Mouse (Mus musculus) midbrain, embryonic 13.5 days (tissue): ENCODE results near the gene Scgb1b24. TPM values are rescaled to one million over a fixed set of nuclear protein-coding genes. Genes with fewer than 3 reads are reported as not detected.

ENCODE experiments used
- ATAC-seq: fragments of 200-750 bp; cut with Nextera tagmentation; 2 replicates; pipeline ENCODE4 v1.8.0; 2017; ENCODE audit warnings: mild to moderate bottlenecking, moderate TSS enrichment, moderate library complexity
- H3K27ac ChIP-seq: fragments of 300-500 bp; sonication (generic); 2 replicates; pipeline ENCODE4 v1.5.1; 2015; ENCODE audit warnings: inconsistent platforms, mild to moderate bottlenecking, moderate library complexity
- H3K27me3 ChIP-seq: fragments of 300-500 bp; sonication (generic); 2 replicates; pipeline ENCODE4 v1.6.1; 2015; ENCODE audit warnings: mild to moderate bottlenecking, inconsistent platforms
- H3K36me3 ChIP-seq: fragments of 300-500 bp; sonication (generic); 2 replicates; pipeline ENCODE4 v1.6.1; 2015; ENCODE audit warnings: mild to moderate bottlenecking, inconsistent platforms
- H3K4me1 ChIP-seq: fragments of 300-500 bp; sonication (generic); replicated peaks from 2 replicates; pipeline ENCODE4 v1.6.1; 2015; ENCODE audit warnings: inconsistent platforms
- H3K4me2 ChIP-seq: fragments of 300-500 bp; sonication (generic); replicated peaks from 2 replicates; pipeline ENCODE4 v1.6.1; 2015; ENCODE audit warnings: moderate library complexity, mild to moderate bottlenecking, inconsistent platforms
- H3K4me3 ChIP-seq: fragments of 300-500 bp; sonication (generic); replicated peaks from 2 replicates; pipeline ENCODE4 v1.5.1; 2015; ENCODE audit warnings: mild to moderate bottlenecking, inconsistent platforms
- H3K9ac ChIP-seq: fragments of 300-500 bp; sonication (generic); replicated peaks from 2 replicates; pipeline ENCODE4 v1.6.1; 2015; ENCODE audit warnings: mild to moderate bottlenecking, inconsistent platforms
- H3K9me3 ChIP-seq: fragments of 300-500 bp; sonication (generic); 2 replicates; pipeline ENCODE4 v1.6.1; 2016; ENCODE audit warnings: mild to moderate bottlenecking, inconsistent platforms
- WGBS: fragments of 180-500 bp; shearing (Covaris S2); methylation state at CpG from one replicate; pipeline ENCODE4 v1.1.7; 2015; 5-methylcytosine and 5-hydroxymethylcytosine counted together
- polyA plus RNA-seq: library from polyadenylated mRNA; unstranded; fragments of >200 nt; fragmentation: Nextera tagmentation; extraction: Ambion mirVana; gene quantifications from 2 replicates; pipeline ENCODE4 v1.2.1, GENCODE M21; 2015

Gene Scgb1b24
- polyA plus RNA-seq, result not detected in 2 replicates

DNA sequence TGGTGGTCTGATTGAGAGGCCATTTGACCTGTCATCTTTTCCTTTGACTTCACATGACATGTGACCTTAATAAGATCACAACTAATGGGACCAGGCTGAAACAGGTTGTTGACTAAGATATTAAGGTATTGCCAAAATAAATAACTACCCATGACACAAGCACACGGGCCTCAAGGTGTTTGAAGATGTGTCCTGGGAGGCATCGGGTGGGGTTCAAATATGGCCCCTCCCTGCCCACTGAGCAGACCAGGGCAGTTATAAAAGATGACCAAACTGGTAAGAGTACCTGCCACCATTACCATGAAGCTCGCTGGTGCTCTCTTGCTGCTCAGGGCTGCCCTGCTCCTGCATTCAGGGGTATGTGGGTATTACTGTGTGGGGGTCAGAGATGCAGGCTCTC, at the start of gene Scgb1b24:
TSS of gene Scgb1b24 (plus strand) at position 301 of the 400 bp plus-strand sequence.
- H3K27ac ChIP-seq, result no peak within 1 kb of the TSS
- no peak within 1 kb of the TSS for H3K4me2 ChIP-seq
- no peak for ATAC-seq
- no peaks in the 10 kb centered on the region for H3K4me1 ChIP-seq
- H3K27me3 ChIP-seq, result no peaks in the 10 kb centered on the region
- 75% methylated on average over 3 of the region's 3 CpGs for WGBS
- no peak within 1 kb of the TSS for H3K4me3 ChIP-seq
- no peak within 1 kb of the TSS for H3K9ac ChIP-seq
- H3K9me3 ChIP-seq, result peaks cover 73% of the 10 kb centered on the region
- H3K36me3 ChIP-seq, result no peaks in the 10 kb centered on the region

DNA sequence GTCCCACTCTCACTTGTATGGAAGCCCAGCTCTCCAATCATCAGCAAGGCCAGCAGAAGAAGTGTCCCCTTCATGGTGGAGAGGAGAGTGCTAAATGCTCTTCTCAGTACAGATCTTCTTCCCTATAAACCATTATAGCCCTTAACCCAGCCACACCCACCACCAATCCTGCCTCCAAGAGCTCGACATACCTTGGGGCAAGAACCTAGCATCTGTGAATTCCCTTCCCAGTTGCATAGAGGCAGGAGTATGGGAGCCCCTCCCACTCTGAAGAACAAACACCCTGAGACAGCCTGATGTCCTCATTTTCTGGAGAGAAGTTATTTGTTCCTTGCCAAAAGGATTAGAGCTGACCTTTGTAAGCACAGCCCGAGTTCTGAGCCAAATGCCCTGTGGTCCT, 4.4 kb upstream of the Scgb1b24 start, which contains the start of gene Scgb2b24:
TSS of gene Scgb2b24 (minus strand) at position 101 of the 400 bp plus-strand sequence.
- H3K9me3 ChIP-seq, result peaks cover 90% of the 10 kb centered on the region
- H3K9ac ChIP-seq, result no peak within 1 kb of the TSS
- WGBS, result 83% methylated on average over 2 of the region's 2 CpGs
- no peaks in the 10 kb centered on the region for H3K27me3 ChIP-seq
- H3K4me2 ChIP-seq, result no peak within 1 kb of the TSS
- no peak within 1 kb of the TSS for H3K4me3 ChIP-seq
- ATAC-seq, result no peak
- H3K4me1 ChIP-seq, result no peaks in the 10 kb centered on the region
- H3K27ac ChIP-seq, result no peak within 1 kb of the TSS
- no peaks in the 10 kb centered on the region for H3K36me3 ChIP-seq

Other genes starting within 250 kb of the Scgb1b24 start
- gene Scgb2b21, start 223.3 kb upstream of the Scgb1b24 start, polyA plus RNA-seq, result not detected in 2 replicates
- not detected in 2 replicates for gene Scgb2b24, start 4.5 kb upstream of the Scgb1b24 start, polyA plus RNA-seq
- gene Scgb2b26, start 201.2 kb downstream of the Scgb1b24 start, polyA plus RNA-seq, result not detected in 2 replicates